Mouse (Mus musculus) ES-E14 (cell line): ENCODE results near the gene Il1rl2.

Experiments
- HCFC1 ChIP-seq: IDR thresholded peaks from 2 replicates; pipeline ENCODE4 v1.6.1; 2012; ENCODE audit warnings: low read length, inconsistent platforms, borderline replicate concordance; ENCODE audit not compliant: insufficient read depth
- MAFK ChIP-seq: IDR thresholded peaks from 2 replicates; pipeline ENCODE4 v1.6.1; 2014; ENCODE audit warnings: mild to moderate bottlenecking, low read depth, low read length, inconsistent platforms; ENCODE audit not compliant: insufficient read depth
- ZC3H11A ChIP-seq: IDR thresholded peaks from 2 replicates; pipeline ENCODE4 v1.6.1; 2012; ENCODE audit warnings: low read depth, mild to moderate bottlenecking, inconsistent platforms, low read length, borderline replicate concordance
- ZNF384 ChIP-seq: IDR thresholded peaks from 2 replicates; pipeline ENCODE4 v1.6.1; 2012; ENCODE audit warnings: low read depth, low read length, inconsistent platforms

DNA sequence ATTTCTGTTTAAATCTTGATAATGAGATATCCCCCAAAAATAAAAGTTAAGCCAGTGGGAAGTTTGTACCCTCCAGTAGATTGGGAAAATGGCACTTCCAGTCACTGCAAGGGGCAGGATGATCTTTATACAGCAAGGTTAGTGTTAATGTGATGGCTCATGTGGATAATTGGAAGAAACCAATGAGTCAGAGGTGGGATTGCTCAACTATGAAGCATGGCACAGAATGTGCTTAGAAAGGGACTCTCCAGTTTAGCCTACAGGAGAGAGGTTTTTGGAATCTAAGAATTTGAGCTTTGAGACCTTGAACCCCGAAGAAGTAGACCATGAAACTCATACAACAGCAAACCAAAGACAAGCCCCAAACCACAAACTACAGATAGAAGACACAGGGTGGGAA, 14.9 kb downstream of the Il1rl2 start:
- TF ChIP-seq ZC3H11A = no peak
- TF ChIP-seq HCFC1 = no peak
- TF ChIP-seq ZNF384 = no peak
- TF ChIP-seq MAFK = no peak
